Mouse (Mus musculus): ENCODE measurements at regions not wholly inside any gene's neighbourhood (a gene's known extent, or its start where the extent isn't known, plus 50 kb on each side); places are given as distances from the start of the nearest gene placed in this dataset.
A peak's percentile ranks its signal among the peaks of the same experiment; 100 is the strongest.

DNA sequence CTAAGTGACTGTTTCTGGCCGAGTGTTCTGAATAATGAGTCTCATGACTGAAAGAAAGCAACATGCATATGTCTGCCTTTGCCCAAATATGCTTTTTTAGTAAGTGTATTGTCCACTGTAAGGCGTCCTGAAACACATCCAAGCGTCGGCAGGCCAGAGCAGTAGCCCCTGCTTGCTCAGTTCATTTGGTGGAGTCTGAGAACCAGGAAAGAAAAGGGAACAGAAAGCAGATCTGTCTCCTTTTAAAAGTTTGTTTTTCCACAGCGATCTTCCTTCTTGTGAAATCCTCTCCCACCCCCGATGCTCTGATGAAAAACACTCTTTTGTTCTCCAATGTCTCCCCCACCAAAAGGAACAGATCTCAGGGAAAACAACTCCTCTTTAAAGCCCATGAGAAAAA is 324.7 kb downstream of the Zfp706 start:
- Histone ChIP-seq H3K4me3 (ENCODE audit: low read depth, low read length) (no peak overlapping the region), H3K36me3 (ENCODE audit: control insufficient read depth, insufficient read depth, low read length) (no peaks in the 10 kb centered on the region), H3K27ac (ENCODE audit: low read depth, low read length) (no peak overlapping the region), H3K4me2 (no peak overlapping the region), H3K9me3 (ENCODE audit: control insufficient read depth, low read length) (no peaks in the 10 kb centered on the region), H3K9ac (ENCODE audit: low read length) (no peak overlapping the region), H3K4me1 (ENCODE audit: control insufficient read depth, insufficient read depth, low read length) (no peaks in the 10 kb centered on the region), H3K27me3 (ENCODE audit: control insufficient read depth, insufficient read depth, low read length) (no peaks in the 10 kb centered on the region)
- peak; percentile 74 for DNase-seq (ENCODE audit: low spot score, missing footprints)
- ATAC-seq (ENCODE audit: low FRiP score), result no peak
- 66% methylated on average over 6 of the region's 6 CpGs for WGBS

DNA sequence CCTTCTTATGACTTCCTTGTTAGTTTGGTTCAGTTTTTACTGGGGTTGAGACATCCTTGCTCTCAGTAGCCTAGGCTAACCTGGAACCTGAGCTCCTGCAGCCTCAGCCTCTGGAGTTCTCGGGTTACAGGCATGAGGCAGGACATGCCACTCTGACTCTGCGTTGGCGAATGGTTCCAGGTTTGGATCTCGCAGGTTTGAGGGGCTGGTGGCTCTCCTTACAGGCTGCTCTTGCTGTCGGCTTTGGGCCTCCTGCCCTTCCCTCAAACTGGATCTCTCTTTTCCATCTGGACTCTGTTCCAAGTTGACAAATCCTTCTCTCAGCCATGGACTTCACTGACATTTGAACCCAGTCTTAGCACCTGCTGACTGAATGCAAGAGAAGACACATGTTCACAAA is 325.4 kb downstream of the Zfp706 start:
- Histone ChIP-seq H3K4me3 (ENCODE audit: low read depth, low read length) (no peak overlapping the region), H3K27ac (ENCODE audit: low read depth, low read length) (no peak overlapping the region), H3K9ac (ENCODE audit: low read length) (no peak overlapping the region), H3K27me3 (ENCODE audit: control insufficient read depth, insufficient read depth, low read length) (no peaks in the 10 kb centered on the region), H3K4me1 (ENCODE audit: control insufficient read depth, insufficient read depth, low read length) (no peaks in the 10 kb centered on the region), H3K4me2 (no peak overlapping the region), H3K9me3 (ENCODE audit: control insufficient read depth, low read length) (no peaks in the 10 kb centered on the region), H3K36me3 (ENCODE audit: control insufficient read depth, insufficient read depth, low read length) (no peaks in the 10 kb centered on the region)
- DNase-seq (ENCODE audit: low spot score, missing footprints) (peak; percentile 59), ATAC-seq (ENCODE audit: low FRiP score) (no peak)
- WGBS, result 80% methylated on average over 5 of the region's 5 CpGs

DNA sequence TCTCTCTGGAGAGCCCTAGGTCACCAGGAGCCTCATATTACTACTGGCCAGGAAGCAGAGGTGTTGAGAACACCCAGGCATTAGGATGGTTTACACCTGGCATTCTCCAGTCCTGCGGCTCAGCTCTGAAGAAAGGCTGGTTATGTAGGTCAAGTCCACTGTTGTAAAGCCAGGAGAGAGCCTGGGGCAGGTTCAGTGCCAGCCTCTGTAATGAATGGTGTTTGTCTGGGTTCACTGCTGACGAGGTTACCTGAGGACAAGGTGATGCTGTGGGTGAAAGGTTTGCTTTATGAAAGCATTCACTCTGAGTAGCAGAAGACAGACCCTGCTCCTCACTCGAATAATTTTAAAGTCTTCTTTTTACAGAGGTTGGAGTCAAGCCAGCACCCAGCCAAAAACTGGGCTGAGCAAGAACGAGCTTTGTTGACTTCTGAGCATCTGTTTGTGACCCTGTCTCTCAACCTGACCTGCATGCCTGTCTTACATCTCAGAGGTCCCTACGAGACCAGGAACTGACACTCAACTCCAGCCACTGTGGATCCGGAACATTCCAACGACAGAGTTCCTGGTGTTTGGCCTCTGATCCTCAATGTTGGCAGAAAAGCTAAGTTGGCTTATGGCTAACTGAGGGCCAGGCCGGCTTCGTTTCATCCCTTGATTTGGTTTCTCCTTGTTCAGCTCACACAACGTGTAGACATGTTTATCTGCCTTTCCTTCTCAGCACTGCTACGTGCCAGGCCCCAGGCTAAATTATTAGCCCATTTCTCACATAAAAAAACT is 327.0 kb downstream of the Zfp706 start:
- WGBS, result 86% methylated on average over 11 of the region's 11 CpGs

DNA sequence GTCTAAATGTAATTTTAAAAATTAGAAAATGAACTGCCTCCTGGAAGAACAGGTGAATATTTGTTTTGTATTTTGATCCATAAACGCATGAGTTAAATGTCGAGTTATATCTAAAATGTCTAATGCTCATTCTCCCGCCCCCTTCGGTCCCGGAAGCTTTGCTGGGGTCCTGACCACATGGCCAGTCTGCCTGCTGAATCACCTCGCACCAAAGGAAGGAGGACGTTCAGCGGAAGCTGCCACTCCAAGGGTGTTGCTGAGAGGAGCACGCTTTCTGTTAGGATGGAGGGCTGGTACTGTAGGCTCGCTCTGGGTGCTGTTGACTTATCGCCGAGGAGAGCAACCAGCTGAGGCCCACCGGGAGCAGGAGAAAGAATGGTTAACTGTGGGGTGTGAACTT is 328.0 kb downstream of the Zfp706 start:
- Histone ChIP-seq H3K4me3 (ENCODE audit: low read depth, low read length) (no peak overlapping the region), H3K27me3 (ENCODE audit: control insufficient read depth, insufficient read depth, low read length) (no peaks in the 10 kb centered on the region), H3K4me1 (ENCODE audit: control insufficient read depth, insufficient read depth, low read length) (no peaks in the 10 kb centered on the region), H3K9ac (ENCODE audit: low read length) (no peak overlapping the region), H3K4me2 (no peak overlapping the region), H3K27ac (ENCODE audit: low read depth, low read length) (no peak overlapping the region), H3K9me3 (ENCODE audit: control insufficient read depth, low read length) (no peaks in the 10 kb centered on the region), H3K36me3 (ENCODE audit: control insufficient read depth, insufficient read depth, low read length) (no peaks in the 10 kb centered on the region)
- no peak for DNase-seq (ENCODE audit: low spot score, missing footprints)
- WGBS, result 90% methylated on average over 13 of the region's 13 CpGs
- no peak for ATAC-seq (ENCODE audit: low FRiP score)

More for the DNA sequence above, 327.0 kb downstream of the Zfp706 start:
- H3K4me1 ChIP-seq (ENCODE audit: control insufficient read depth, insufficient read depth, low read length), result no peaks in the 10 kb centered on the region
- no peak for ATAC-seq (ENCODE audit: low FRiP score)
- H3K9ac ChIP-seq (ENCODE audit: low read length), result no peak overlapping the region
- no peak for DNase-seq (ENCODE audit: low spot score, missing footprints)
- H3K27me3 ChIP-seq (ENCODE audit: control insufficient read depth, insufficient read depth, low read length), result no peaks in the 10 kb centered on the region
- no peaks in the 10 kb centered on the region for H3K36me3 ChIP-seq (ENCODE audit: control insufficient read depth, insufficient read depth, low read length)
- no peak overlapping the region for H3K4me2 ChIP-seq
- no peak overlapping the region for H3K27ac ChIP-seq (ENCODE audit: low read depth, low read length)
- no peak overlapping the region for H3K4me3 ChIP-seq (ENCODE audit: low read depth, low read length)
- no peaks in the 10 kb centered on the region for H3K9me3 ChIP-seq (ENCODE audit: control insufficient read depth, low read length)

DNA sequence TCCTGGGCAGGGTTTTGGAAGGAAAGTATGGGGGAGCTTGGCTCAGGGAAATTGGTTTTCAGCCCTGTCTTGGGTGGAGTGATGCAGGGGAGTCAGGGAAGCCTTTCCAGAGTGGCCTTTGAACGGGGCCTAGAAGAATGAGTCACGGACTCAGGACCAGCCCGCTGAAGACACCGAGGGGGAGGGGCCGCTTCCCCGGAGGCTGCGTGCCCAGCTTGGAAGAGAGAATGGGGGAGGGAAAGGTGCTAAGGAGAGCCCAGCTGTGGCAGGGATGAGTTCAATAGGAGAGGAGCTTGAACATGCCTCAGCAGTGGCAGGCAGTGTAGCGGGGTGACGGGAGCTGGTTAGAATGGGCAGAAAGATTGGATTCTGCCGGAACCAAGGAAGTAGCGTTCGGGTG is 337.8 kb downstream of the Zfp706 start:
- ATAC-seq (ENCODE audit: low FRiP score) (peak; percentile 40; the same call in 1 of the 2 replicates), DNase-seq (ENCODE audit: low spot score, missing footprints) (peak; percentile 84)
- Histone ChIP-seq H3K36me3 (ENCODE audit: control insufficient read depth, insufficient read depth, low read length) (no peaks in the 10 kb centered on the region), H3K4me3 (ENCODE audit: low read depth, low read length) (no peak overlapping the region), H3K27ac (ENCODE audit: low read depth, low read length) (no peak overlapping the region), H3K9me3 (ENCODE audit: control insufficient read depth, low read length) (no peaks in the 10 kb centered on the region), H3K9ac (ENCODE audit: low read length) (no peak overlapping the region), H3K27me3 (ENCODE audit: control insufficient read depth, insufficient read depth, low read length) (no peaks in the 10 kb centered on the region), H3K4me1 (ENCODE audit: control insufficient read depth, insufficient read depth, low read length) (no peaks in the 10 kb centered on the region), H3K4me2 (no peak overlapping the region)
- 23% methylated on average over 12 of the region's 12 CpGs for WGBS

- H3K4me3 ChIP-seq (ENCODE audit: low read depth, low read length), result no peak overlapping the region
- H3K4me2 ChIP-seq, result no peak overlapping the region
- DNase-seq (ENCODE audit: low spot score, missing footprints) (no peak), ATAC-seq (ENCODE audit: low FRiP score) (no peak)
- H3K27me3 ChIP-seq (ENCODE audit: control insufficient read depth, insufficient read depth, low read length), result no peaks in the 10 kb centered on the region
- 62% methylated on average over 3 of the region's 3 CpGs for WGBS
- H3K36me3 ChIP-seq (ENCODE audit: control insufficient read depth, insufficient read depth, low read length), result no peaks in the 10 kb centered on the region
- H3K4me1 ChIP-seq (ENCODE audit: control insufficient read depth, insufficient read depth, low read length), result no peaks in the 10 kb centered on the region
- no peaks in the 10 kb centered on the region for H3K9me3 ChIP-seq (ENCODE audit: control insufficient read depth, low read length)
- H3K9ac ChIP-seq (ENCODE audit: low read length), result no peak overlapping the region
- H3K27ac ChIP-seq (ENCODE audit: low read depth, low read length), result no peak overlapping the region
Measured at GRCm38 (mm10) chr15:36666566-36666965, 341.0 kb downstream of the Zfp706 start.

DNA sequence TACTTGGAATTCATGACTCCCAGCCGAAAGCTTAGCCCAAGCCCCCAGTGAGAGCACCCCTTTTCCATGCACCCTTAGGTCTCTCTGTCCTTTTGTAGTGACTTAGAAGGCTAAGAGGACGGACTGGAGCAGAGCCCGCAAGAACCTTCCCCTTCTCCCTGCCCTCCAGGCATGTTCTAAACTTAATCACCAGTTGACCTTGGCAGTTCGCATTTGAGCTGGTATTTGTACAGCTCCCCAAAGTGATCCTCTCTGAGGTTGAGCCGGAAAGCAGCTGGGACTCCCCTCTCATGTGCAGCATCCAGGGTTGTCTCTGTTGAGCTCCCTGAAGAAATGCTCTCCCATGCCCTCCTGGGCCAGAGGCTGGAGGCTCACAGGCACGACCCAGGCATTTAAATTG is 343.2 kb downstream of the Zfp706 start:
- 87% methylated on average over 6 of the region's 6 CpGs for WGBS

DNA sequence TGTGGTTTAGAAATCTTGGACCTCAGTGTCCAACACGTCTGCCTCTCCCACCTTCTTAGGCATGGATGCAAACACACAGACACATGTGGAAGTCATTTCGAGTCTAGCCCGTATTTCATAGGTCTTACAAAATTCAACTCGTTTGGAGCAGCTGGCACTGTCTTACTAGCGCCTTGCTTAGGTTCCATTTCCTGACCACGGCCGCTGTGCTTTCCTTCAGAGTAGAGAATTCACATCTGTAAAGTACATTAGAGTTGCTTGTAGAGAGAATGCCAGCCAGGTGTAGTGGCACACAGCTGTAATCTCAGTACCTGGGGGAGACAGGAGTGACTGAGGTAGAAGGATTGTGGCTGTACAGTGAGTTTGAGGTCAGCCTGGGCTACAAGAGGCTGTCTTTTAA is 346.6 kb downstream of the Zfp706 start:
- Histone ChIP-seq H3K36me3 (ENCODE audit: control insufficient read depth, insufficient read depth, low read length) (no peaks in the 10 kb centered on the region), H3K9ac (ENCODE audit: low read length) (no peak overlapping the region), H3K4me1 (ENCODE audit: control insufficient read depth, insufficient read depth, low read length) (no peaks in the 10 kb centered on the region), H3K9me3 (ENCODE audit: control insufficient read depth, low read length) (no peaks in the 10 kb centered on the region), H3K27me3 (ENCODE audit: control insufficient read depth, insufficient read depth, low read length) (no peaks in the 10 kb centered on the region), H3K4me2 (no peak overlapping the region), H3K4me3 (ENCODE audit: low read depth, low read length) (no peak overlapping the region), H3K27ac (ENCODE audit: low read depth, low read length) (no peak overlapping the region)
- peak; percentile 35 for DNase-seq (ENCODE audit: low spot score, missing footprints)
- ATAC-seq (ENCODE audit: low FRiP score), result no peak
- 86% methylated on average over 7 of the region's 7 CpGs for WGBS

More for the DNA sequence above, 343.2 kb downstream of the Zfp706 start:
- Histone ChIP-seq H3K27ac (ENCODE audit: low read depth, low read length) (no peak overlapping the region), H3K4me2 (no peak overlapping the region), H3K4me1 (ENCODE audit: control insufficient read depth, insufficient read depth, low read length) (no peaks in the 10 kb centered on the region), H3K9me3 (ENCODE audit: control insufficient read depth, low read length) (no peaks in the 10 kb centered on the region), H3K4me3 (ENCODE audit: low read depth, low read length) (no peak overlapping the region), H3K36me3 (ENCODE audit: control insufficient read depth, insufficient read depth, low read length) (no peaks in the 10 kb centered on the region), H3K9ac (ENCODE audit: low read length) (no peak overlapping the region), H3K27me3 (ENCODE audit: control insufficient read depth, insufficient read depth, low read length) (no peaks in the 10 kb centered on the region)
- ATAC-seq (ENCODE audit: low FRiP score) (no peak), DNase-seq (ENCODE audit: low spot score, missing footprints) (peak; percentile 54)
